Mouse (Mus musculus) heart, postnatal 0 days (tissue): ENCODE measurements at regions not wholly inside any gene's neighbourhood (a gene's known extent, or its start where the extent isn't known, plus 50 kb on each side); places are given as distances from the start of the nearest gene placed in this dataset.

Experiments
- CTCF ChIP-seq: IDR thresholded peaks from 2 replicates; pipeline ENCODE4 v1.5.1; 2016; ENCODE audit warnings: antibody characterized with exemption, control low read depth, low read depth
- EP300 ChIP-seq: IDR thresholded peaks from 2 replicates; pipeline ENCODE4 v1.6.1; 2016; ENCODE audit warnings: antibody characterized with exemption, low read depth

GRCm38 (mm10) chr13:99669987-99670534 lies 153.7 kb upstream of the Map1b start:
- TF ChIP-seq CTCF (no peak), EP300 (no peak)
